Mouse (Mus musculus) midbrain, embryonic 16.5 days (tissue): ENCODE data around the gene Sh3bgrl3. TPM values are rescaled to one million over a fixed set of nuclear protein-coding genes. Genes with fewer than 3 reads are reported as not detected.
A peak's percentile ranks its signal among the peaks of the same experiment; 100 is the strongest.

Experiments
- ATAC-seq: fragments of 200-750 bp; cut with Nextera tagmentation; 2 replicates; pipeline ENCODE4 v1.8.0; 2017; ENCODE audit warnings: moderate TSS enrichment
- H3K27ac ChIP-seq: fragments of 300-500 bp; sonication (generic); 2 replicates; pipeline ENCODE4 v1.5.1; 2014; ENCODE audit warnings: mild to moderate bottlenecking, low read length, mixed read lengths
- H3K27me3 ChIP-seq: fragments of 300-500 bp; sonication (generic); 2 replicates; pipeline ENCODE4 v1.6.1; 2014; ENCODE audit warnings: low read depth, low read length, mixed read lengths; ENCODE audit not compliant: control insufficient read depth, insufficient read depth
- H3K36me3 ChIP-seq: fragments of 300-500 bp; sonication (generic); 2 replicates; pipeline ENCODE4 v1.6.1; 2014; ENCODE audit warnings: mild to moderate bottlenecking, low read length, moderate library complexity, mixed read lengths; ENCODE audit not compliant: control insufficient read depth, insufficient read depth
- H3K4me1 ChIP-seq: fragments of 300-500 bp; sonication (generic); 2 replicates; pipeline ENCODE4 v1.6.1; 2014; ENCODE audit warnings: mild to moderate bottlenecking, low read length, mixed read lengths; ENCODE audit not compliant: control insufficient read depth, insufficient read depth
- H3K4me2 ChIP-seq: fragments of 300-500 bp; sonication (generic); 2 replicates; pipeline ENCODE4 v1.6.1; 2014; ENCODE audit warnings: mild to moderate bottlenecking, low read length, mixed read lengths
- H3K4me3 ChIP-seq: fragments of 300-500 bp; sonication (generic); 2 replicates; pipeline ENCODE4 v1.5.1; 2014; ENCODE audit warnings: low read depth, mild to moderate bottlenecking, low read length, moderate library complexity, mixed read lengths
- H3K9ac ChIP-seq: fragments of 300-500 bp; sonication (generic); 2 replicates; pipeline ENCODE4 v1.6.1; 2014; ENCODE audit warnings: low read depth, low read length, mixed read lengths
- H3K9me3 ChIP-seq: fragments of 300-500 bp; sonication (generic); replicated peaks from 2 replicates; pipeline ENCODE4 v1.6.1; 2014; ENCODE audit warnings: mild to moderate bottlenecking, low read length, mixed read lengths; ENCODE audit not compliant: control insufficient read depth, poor library complexity, severe bottlenecking
- WGBS: fragments of 180-500 bp; shearing (Covaris S2); extraction: QIAGEN DNeasy Blood & Tissue Kit; methylation state at CpG from one replicate; pipeline ENCODE4 v1.1.7; 2014; 5-methylcytosine and 5-hydroxymethylcytosine counted together
- polyA plus RNA-seq: library from polyadenylated mRNA; unstranded; fragments of >200 nt; fragmentation: Nextera tagmentation; extraction: Ambion mirVana; gene quantifications from 2 replicates; pipeline ENCODE4 v1.2.1, GENCODE M21; 2015

The Sh3bgrl3 gene
- polyA plus RNA-seq, 1 experiment from 2014 or later: 430 TPM

DNA sequence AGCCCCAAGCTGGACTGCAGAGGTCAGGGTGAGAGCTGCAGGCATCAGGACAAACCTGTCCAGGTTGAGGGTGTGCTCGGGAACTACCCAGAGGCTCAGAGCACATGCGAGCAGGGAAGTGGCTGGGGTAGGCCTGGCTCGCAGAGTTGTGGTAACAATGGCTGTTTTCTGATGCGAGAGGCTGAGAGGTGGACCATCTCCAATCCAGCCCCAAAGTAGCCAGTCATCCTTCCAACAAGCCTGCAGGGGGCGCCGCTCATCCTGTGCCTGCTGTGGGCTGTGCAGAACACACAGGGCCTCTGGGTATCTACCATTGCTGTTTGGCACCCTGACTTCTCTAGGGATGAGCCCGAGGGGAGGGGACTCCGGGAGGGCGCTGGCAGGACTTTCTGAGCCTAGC, 8.9 kb downstream of the Sh3bgrl3 start:
- 60% methylated on average over 9 of the region's 9 CpGs for WGBS
- no peaks in the 10 kb centered on the region for H3K27me3 ChIP-seq
- H3K27ac ChIP-seq: no peak overlapping the region
- H3K4me2 ChIP-seq: no peak overlapping the region
- no peak for ATAC-seq
- no peak overlapping the region for H3K9ac ChIP-seq
- H3K36me3 ChIP-seq: no peaks in the 10 kb centered on the region
- no peak overlapping the region for H3K4me3 ChIP-seq
- H3K9me3 ChIP-seq: no peaks in the 10 kb centered on the region
- H3K4me1 ChIP-seq: 0 out of 2 replicates have a peak, but pooled peaks cover 4% of the 10 kb centered on the region

DNA sequence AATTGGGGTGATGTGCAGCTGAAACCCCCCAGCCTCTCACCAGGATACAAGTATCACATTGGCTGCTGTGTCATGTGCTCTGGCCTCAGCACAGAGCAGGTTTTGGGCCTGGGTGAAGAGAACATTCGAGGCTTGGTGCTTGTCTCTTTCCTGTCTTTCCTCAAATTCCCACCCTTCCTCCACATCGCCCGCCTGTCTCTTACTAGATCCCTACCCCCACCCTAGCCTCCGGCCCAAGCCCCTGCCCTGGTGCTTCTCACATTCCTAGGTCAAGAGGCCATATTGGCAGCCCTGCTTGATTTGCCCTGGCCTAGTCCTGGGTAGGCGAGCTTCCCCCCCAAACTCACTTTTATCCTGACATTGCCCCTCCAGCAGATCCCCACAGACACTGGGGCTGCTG, 9.5 kb downstream of the Sh3bgrl3 start:
- Histone ChIP-seq H3K36me3 (no peaks in the 10 kb centered on the region), H3K9ac (no peak overlapping the region), H3K4me1 (0 out of 2 replicates have a peak, but pooled peaks cover 3% of the 10 kb centered on the region), H3K4me3 (no peak overlapping the region), H3K4me2 (no peak overlapping the region), H3K9me3 (no peaks in the 10 kb centered on the region), H3K27me3 (no peaks in the 10 kb centered on the region), H3K27ac (no peak overlapping the region)
- WGBS: 86% methylated on average over 5 of the region's 5 CpGs
- no peak for ATAC-seq

DNA sequence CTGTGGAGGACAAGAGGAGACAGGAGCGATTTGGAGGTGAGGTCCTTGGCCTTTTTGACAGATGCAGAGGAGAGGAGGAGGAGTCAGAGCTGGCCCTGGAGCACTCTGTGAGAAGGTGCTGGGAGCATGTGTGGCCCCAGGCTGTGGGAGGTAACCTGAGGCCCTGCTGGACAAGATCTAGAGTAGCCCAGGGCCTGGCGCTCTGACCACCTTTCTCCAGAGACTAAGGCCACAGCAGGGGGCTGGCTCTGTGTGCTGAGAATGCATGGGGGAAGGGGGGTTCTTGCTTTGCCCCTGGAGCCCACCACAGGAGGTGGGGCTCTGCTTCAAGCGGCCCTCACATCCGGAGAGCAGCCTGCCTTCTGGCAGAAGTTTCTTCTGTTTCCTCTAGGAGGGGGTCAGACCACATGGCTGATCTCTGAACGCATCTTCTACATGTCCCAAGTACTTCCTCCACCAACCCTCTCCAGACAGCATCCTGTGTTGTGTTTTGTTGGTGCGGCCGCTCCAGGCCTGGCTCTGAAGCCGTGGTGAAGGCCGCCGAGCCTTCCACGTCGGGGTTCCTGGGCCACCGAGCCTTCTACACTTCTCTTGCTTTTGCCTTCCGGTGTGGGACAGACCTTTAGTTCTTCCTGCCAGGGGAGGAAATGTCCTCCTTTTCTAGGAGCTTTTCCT, 10.3 kb downstream of the Sh3bgrl3 start:
- no peaks in the 10 kb centered on the region for H3K36me3 ChIP-seq
- 71% methylated on average over 14 of the region's 14 CpGs for WGBS
- no peak overlapping the region for H3K9ac ChIP-seq
- no peak for ATAC-seq
- H3K4me2 ChIP-seq: no peak overlapping the region
- H3K4me1 ChIP-seq: no peaks in the 10 kb centered on the region
- no peaks in the 10 kb centered on the region for H3K9me3 ChIP-seq
- no peaks in the 10 kb centered on the region for H3K27me3 ChIP-seq
- no peak overlapping the region for H3K27ac ChIP-seq
- no peak overlapping the region for H3K4me3 ChIP-seq

DNA sequence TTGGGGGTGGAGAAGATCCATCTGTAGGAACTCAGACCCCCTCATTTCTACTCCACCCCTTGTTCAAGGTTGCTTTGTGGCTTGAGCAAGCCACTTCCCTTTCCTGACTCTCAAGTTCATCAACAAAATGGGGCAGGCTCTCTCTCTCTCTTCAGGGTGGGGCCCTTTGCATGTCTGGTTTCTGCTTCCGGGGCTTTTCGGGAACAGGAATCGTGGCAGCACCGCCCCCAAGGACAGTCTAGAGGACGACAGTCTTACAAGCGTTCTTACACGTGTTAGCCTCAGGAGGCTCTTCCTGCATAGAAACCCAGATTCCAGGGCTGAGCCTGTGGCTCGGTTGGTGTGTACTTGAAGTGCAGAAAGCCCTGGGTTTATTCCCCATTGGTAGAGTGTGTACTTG, 11.6 kb downstream of the Sh3bgrl3 start:
- WGBS: 87% methylated on average over 8 of the region's 8 CpGs
- Histone ChIP-seq H3K27ac (no peak overlapping the region), H3K4me1 (no peaks in the 10 kb centered on the region), H3K36me3 (no peaks in the 10 kb centered on the region), H3K9me3 (no peaks in the 10 kb centered on the region), H3K27me3 (no peaks in the 10 kb centered on the region), H3K9ac (no peak overlapping the region), H3K4me3 (no peak overlapping the region), H3K4me2 (no peak overlapping the region)
- ATAC-seq: no peak

DNA sequence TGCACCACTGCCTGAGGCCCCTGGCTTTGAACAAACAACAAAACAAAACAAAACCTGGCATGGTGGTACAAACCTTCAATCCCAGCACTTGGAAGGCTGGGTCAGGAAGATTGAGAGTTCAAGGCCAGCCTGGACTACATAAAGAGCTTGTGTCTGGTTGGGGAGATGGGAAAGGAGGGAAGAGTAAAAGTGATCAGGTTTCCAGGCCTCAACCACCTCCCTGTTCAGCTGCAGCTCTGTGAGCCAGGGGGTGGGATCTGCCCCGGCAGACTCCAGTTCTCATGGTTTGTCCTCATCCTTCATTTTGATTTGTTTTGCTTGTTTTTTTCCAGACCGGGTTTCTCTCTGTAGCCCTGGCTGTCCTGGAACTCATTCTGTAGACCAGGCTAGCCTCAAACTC, 12.1 kb downstream of the Sh3bgrl3 start:
- H3K4me1 ChIP-seq: no peaks in the 10 kb centered on the region
- H3K27me3 ChIP-seq: no peaks in the 10 kb centered on the region
- H3K9me3 ChIP-seq: no peaks in the 10 kb centered on the region
- H3K9ac ChIP-seq: no peak overlapping the region
- H3K36me3 ChIP-seq: no peaks in the 10 kb centered on the region
- ATAC-seq: no peak
- no peak overlapping the region for H3K4me2 ChIP-seq
- WGBS: 95% methylated on average over 2 of the region's 2 CpGs
- no peak overlapping the region for H3K27ac ChIP-seq
- no peak overlapping the region for H3K4me3 ChIP-seq

- WGBS: 91% methylated on average over 16 of the region's 16 CpGs
- no peaks in the 10 kb centered on the region for H3K4me1 ChIP-seq
- H3K27ac ChIP-seq: no peak overlapping the region
- no peak overlapping the region for H3K4me2 ChIP-seq
- no peak overlapping the region for H3K9ac ChIP-seq
- ATAC-seq: no peak
- H3K36me3 ChIP-seq: no peaks in the 10 kb centered on the region
- no peak overlapping the region for H3K4me3 ChIP-seq
- no peaks in the 10 kb centered on the region for H3K9me3 ChIP-seq
- no peaks in the 10 kb centered on the region for H3K27me3 ChIP-seq
Observed at GRCm38 (mm10) chr4:134115215-134116144, 13.1 kb downstream of the Sh3bgrl3 start.

DNA sequence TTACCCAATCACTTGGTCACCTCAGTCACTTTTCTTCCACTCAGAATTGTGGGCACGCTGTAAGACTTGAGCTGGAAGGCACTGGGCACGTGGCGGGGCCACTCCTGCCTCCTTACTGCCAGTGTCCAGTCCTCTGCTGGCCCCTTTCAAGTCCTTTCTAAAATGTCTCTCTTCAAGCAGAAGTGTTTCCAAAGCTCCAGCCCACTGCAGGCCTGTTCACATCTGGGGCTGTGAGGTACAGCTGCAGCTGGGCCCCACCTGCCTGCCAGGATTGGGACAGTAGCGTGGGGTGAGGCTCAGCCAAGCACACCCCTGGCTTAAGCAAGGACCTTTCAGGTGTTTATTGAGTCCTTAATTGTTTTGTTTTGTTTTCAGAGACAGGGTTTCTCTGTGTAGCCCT, 14.6 kb downstream of the Sh3bgrl3 start:
- no peaks in the 10 kb centered on the region for H3K27me3 ChIP-seq
- H3K9me3 ChIP-seq: no peaks in the 10 kb centered on the region
- H3K4me1 ChIP-seq: no peaks in the 10 kb centered on the region
- no peak overlapping the region for H3K4me3 ChIP-seq
- no peak for ATAC-seq
- no peak overlapping the region for H3K4me2 ChIP-seq
- no peaks in the 10 kb centered on the region for H3K36me3 ChIP-seq
- H3K9ac ChIP-seq: no peak overlapping the region
- H3K27ac ChIP-seq: no peak overlapping the region
- 95% methylated on average over 4 of the region's 4 CpGs for WGBS

DNA sequence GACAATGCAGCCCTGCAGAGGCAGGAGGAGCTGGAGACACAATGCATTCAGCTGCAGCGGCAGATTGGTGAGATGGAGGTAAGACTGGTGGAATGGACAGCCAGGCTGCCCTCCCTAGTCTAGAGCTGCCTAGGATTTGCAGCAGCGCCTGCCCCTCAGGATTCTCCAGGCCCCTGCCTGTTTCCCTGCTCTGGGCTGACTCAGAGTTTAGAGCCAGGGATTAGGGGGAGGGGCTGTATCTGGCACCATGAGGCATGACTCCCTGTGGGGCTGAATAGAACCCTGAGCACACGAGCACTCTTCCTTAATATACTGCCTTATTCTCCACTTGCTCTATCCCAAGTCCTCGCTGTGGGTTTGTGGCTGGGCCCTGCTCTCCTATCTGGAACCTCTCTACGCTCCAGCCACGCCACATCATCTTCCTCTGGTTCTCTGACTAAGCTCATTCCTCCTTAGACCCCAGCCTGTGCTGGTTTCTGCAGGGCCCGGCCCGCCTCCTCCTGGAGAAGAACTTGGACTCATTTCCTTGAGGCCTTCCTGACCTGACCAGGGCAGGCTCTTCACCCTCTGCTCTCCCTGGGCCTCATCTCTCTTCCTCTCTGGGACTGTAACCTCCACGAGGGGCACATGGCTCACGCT, 15.1 kb downstream of the Sh3bgrl3 start:
- Histone ChIP-seq H3K4me2 (no peak overlapping the region), H3K9me3 (no peaks in the 10 kb centered on the region), H3K27me3 (no peaks in the 10 kb centered on the region), H3K4me1 (no peaks in the 10 kb centered on the region), H3K36me3 (no peaks in the 10 kb centered on the region), H3K9ac (no peak overlapping the region), H3K27ac (no peak overlapping the region), H3K4me3 (no peak overlapping the region)
- WGBS: 40% methylated on average over 10 of the region's 10 CpGs
- peak; percentile 17; the same call in 1 of the 2 replicates for ATAC-seq

GRCm38 (mm10) chr4:134112403-134112802, 16.2 kb downstream of the Sh3bgrl3 start:
- H3K4me1 ChIP-seq: no peaks in the 10 kb centered on the region
- ATAC-seq: no peak
- H3K27ac ChIP-seq: no peak overlapping the region
- 89% methylated on average over 6 of the region's 6 CpGs for WGBS
- H3K4me3 ChIP-seq: no peak overlapping the region
- H3K4me2 ChIP-seq: no peak overlapping the region
- no peaks in the 10 kb centered on the region for H3K27me3 ChIP-seq
- no peak overlapping the region for H3K9ac ChIP-seq
- no peaks in the 10 kb centered on the region for H3K9me3 ChIP-seq
- no peaks in the 10 kb centered on the region for H3K36me3 ChIP-seq
